Mouse (Mus musculus): ENCODE measurements around the gene Kat7.

GRCm38 (mm10) chr11:95350960-95351359, 40.9 kb upstream of the Kat7 start:
- no peak for TF ChIP-seq POLR2A (IDR thresholded peaks at IDR 0.05; ENCODE audit: control insufficient read depth, low read depth, low read length)
- no peak for TF ChIP-seq CTCF (IDR thresholded peaks at IDR 0.05; ENCODE audit: control insufficient read depth, insufficient read depth, insufficient replicate concordance, low read depth, low read length)
